Mouse (Mus musculus): Measurements from ENCODE around the gene Ext2.
A peak's percentile ranks its signal among the peaks of the same experiment; 100 is the strongest.

The Ext2 gene

DNA sequence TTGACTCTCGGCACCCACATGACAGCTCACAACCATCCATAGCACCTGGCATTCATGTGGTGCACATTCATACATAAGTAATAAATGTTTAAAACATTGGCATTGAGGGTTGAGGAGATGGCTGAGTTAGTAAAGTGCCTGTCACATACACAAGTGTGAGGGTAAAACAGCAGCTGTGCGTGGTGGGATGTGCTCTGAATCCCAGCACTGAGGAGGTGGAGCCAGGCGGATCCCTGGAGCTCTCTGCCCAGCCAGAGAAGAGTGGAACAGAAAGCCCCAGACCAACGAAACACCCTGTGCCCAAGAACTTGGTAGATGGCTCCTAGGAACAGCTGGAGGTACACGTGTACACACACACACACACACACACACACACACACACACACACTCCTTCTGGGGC, 156.9 kb downstream of the Ext2 start:
- no peak for DNase-seq

GRCm38 (mm10) chr2:93662240-93662865, 160.0 kb downstream of the Ext2 start:
- no peak for DNase-seq

DNA sequence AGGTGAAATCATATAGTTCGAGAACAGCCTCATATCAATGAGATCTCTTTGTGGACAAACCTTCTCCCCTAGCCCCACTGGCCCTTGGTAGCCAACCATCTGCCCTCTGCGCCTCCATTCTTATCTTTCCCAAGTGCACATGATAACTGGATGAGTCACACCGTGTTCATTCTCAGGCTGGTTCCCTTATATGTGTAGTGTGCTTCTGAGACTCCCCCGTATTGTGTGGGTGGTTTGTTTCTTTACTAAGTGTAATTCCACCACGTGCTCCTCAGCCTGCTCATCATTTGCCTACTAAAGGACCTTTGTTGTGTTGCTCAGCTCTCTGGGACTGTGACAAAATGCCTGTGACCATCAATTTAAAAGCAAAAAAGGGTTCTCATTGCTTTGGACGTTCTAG, 161.3 kb downstream of the Ext2 start:
- DNase-seq = no peak

- no peak for DNase-seq
Measured at GRCm38 (mm10) chr2:93659705-93660308, 162.6 kb downstream of the Ext2 start.

DNA sequence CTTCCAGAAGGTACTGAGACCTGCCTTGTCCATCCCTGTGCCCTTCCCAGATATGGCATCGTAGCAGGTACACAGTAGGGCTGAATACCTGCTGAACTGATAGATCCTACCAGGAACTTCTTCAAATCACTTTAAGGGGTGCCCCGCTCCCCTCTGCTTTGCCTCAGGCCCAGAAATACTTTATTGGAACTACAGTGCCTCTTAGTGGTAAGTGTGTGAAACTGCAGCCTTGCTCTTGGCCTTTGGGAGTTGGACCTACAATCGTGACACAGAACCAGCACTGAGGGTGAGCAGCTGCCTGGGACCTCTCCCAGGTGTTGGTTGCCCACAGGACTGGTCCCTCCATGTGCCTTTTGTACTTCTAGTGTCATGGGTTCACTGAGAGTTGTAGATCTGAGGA, 163.4 kb downstream of the Ext2 start:
- DNase-seq = peak; percentile 42

GRCm38 (mm10) chr2:93654336-93655055, 167.9 kb downstream of the Ext2 start:
- DNase-seq = no peak

DNA sequence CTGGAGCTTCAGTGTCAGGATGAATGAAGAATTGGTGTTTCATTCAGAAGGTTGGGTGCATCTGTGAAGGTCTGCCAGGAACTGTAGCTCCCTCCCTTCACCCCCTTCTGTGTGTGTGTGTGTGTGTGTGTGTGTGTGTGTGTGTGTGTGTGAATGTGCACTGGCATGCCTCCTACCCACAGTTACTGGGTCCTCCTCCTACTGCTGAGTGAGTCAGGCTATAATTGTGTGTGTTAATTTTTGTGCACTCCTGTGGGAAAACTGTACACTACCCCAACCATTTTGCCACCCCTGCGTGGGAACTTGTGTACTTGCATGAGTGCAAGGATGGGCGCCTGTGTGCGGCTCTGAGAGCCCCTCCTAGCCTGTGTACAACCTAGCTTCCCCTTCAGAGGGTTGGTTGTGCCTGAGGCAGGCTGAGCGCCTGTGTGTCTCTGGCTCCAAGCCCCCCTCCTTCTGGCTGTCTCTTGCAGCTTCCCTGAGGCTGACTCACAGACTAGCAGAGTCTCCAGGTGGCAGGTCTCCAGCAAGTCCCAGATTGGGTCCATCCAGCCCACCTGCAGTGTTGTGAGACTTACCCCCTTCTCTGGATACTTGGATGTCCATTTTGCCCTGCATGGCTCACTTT, 173.0 kb downstream of the Ext2 start:
- DNase-seq = no peak

- DNase-seq = no peak
Measured at GRCm38 (mm10) chr2:93647924-93648575, 174.3 kb downstream of the Ext2 start.

- no peak for DNase-seq
Measured at GRCm38 (mm10) chr2:93647051-93647923, 175.1 kb downstream of the Ext2 start.

DNA sequence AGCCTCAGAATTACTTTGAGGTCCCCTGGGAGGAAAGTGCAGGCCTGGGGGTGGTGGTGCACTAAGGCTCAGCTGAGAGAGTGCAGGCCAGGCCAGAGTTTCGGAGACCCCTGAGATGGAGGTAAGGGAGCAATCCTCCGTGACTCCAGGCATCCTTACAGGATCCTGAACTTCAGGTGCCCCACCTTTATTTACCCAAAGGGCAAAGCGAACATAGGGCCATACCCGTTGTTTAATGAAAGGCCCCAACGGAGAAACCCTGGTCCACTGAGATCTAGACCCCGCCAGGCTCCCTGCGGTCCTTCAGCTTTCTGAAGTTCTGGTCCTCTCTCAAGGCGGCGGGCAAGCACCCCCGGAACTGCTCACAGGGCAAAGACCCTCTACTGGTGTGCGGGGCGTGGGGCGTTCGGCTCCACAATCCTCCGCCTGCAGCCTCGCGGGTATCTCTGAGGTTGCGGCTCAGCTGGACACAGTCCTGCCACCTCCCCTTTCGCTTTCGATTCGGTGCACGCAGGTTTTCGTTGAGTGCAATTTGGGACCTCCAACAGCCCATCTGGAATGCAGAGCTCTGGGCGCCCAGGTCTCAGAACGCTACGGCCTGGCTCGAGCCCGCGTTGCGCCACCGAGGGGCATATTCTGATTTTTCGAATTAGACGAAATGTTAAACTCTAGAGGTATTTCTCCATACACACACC, 176.6 kb downstream of the Ext2 start:
- peak; percentile 19 for DNase-seq

- DNase-seq = no peak
Measured at GRCm38 (mm10) chr2:93645197-93645596, 177.2 kb downstream of the Ext2 start.

DNA sequence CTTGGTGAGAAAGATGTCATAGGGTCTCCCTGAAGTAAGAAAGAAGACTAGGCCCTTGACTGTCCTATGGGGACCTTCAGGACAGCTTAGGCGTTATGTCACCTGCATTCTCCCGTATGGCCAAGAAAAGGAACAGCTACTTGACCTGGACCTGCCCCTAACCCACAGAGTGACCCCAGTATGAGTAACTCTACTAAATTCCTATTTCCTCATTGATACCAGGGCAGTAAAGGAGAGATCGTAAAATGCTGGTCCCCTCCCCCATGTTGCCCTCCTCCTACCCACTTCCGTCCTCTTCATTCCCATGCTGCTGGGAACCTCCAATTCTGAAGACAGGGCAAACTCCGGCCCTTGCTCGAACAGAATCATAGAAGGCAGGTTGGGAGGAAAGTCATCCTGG, 177.6 kb downstream of the Ext2 start:
- no peak for DNase-seq

GRCm38 (mm10) chr2:93644234-93644633, 178.1 kb downstream of the Ext2 start:
- no peak for DNase-seq

DNA sequence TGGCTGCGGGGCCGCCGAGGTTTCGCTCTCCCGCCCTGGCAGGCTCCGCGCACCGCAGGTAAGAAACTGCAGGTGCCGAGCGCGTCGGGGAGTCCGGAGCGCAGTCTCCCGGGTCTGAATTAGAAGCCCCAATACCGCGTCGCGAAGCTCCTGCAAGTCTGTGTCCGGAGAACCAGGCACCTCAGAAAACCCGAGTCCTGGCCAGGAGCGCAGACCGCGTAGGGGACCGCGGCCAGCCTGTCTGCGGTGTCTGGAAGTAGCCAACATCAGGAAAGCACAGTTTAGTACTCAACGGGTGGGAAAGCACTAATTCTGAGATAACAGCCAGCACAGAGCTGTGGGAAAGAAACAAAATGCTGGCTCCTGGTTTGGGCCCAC, 179.0 kb downstream of the Ext2 start:
- DNase-seq = no peak

DNA sequence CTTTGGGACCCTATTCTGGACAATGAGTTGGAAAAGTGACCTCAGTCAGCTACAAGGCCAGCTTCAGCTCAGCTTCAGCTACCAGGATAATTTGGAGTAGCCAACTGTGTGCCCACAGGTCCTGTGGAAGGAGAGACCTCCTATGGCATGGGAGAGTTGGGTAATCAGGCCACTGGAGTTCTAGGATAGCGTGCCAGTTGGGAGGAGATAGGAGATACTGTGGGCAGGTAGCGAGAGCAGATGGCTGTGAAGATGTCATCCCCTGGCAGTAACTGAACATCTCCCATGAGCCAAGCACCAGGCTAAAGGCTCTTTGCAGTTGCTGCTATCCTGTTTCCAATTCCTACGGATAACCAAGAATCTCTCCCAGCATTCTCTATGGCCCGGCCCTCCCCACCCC, 187.8 kb downstream of the Ext2 start:
- no peak for DNase-seq

GRCm38 (mm10) chr2:93624665-93625408, 197.5 kb downstream of the Ext2 start:
- no peak for DNase-seq

GRCm38 (mm10) chr2:93619208-93619849, 203.0 kb downstream of the Ext2 start:
- peak; percentile 14 for DNase-seq

- DNase-seq = no peak
Measured at GRCm38 (mm10) chr2:93618447-93619199, 203.7 kb downstream of the Ext2 start.

GRCm38 (mm10) chr2:93615845-93616689, 206.3 kb downstream of the Ext2 start:
- no peak for DNase-seq
